Mouse (Mus musculus) embryonic fibroblast, embryonic 13.5 days (primary cell): Measurements from ENCODE around the gene Usf2.

Source experiments
- CTCF ChIP-seq: IDR thresholded peaks from 2 replicates; pipeline ENCODE4 v1.5.1; 2011; ENCODE audit warnings: mild to moderate bottlenecking, control low read depth, low read length, moderate library complexity, borderline replicate concordance; ENCODE audit not compliant: insufficient read depth
- POLR2A ChIP-seq: IDR thresholded peaks from 2 replicates; pipeline ENCODE4 v1.6.1; 2011; ENCODE audit warnings: low read depth, mild to moderate bottlenecking, control low read depth, low read length, moderate library complexity

DNA sequence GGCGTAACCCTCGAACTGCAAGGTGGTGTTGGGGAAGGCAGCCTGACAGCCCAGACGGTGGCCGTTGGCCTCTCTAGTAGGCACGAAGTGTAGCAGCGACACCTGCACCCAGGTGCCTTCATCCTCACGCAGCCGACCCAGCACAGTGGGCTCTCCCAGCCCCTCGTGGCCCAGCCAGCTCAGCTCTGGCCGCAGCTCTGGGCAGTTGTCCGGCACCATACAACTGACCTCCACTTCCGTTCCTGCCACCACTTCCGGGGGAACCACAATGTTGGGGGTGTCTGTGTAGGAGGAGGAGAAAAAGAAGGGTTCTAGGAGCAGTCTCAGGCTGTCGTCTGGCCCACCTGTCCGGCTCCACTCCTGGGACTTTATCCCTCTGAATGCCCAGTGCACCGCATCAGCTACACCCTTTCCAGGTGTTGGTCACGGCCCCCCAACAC is 47.6 kb downstream of the Usf2 start:
- no peak for TF ChIP-seq CTCF
- no peak for TF ChIP-seq POLR2A
